Mouse (Mus musculus): ENCODE results near the gene Cadm4. TPM values are rescaled to one million over a fixed set of nuclear protein-coding genes. Genes with fewer than 3 reads are reported as not detected.
"Not testable (repeated sequence)": the region's sequence is repeated elsewhere in the genome, so short reads cannot be mapped to it uniquely, and the experiment has no call there.

The Cadm4 gene
- total RNA-seq, 1 experiment from 2014 or later, result 3.8 TPM

DNA sequence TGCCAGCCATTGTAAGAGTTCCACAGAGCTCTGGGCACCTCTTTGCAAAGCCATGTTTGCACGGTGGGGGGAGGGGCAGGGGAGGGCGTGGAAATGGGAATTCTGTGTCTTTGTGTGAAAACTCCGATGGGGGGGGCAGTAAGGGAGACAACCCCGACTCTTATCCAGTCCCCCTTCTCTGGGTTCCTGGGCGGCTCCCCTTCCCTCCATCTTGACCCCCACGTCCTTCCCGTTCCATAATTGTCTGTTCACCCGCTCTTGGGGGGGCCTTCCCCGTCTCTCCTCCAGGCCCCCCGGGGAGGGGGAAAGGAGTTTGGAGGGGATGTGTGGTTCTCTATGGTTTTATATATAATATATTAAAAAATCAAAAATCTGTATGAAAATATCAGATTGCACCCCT, 22.2 kb downstream of the Cadm4 start:
- no peak for DNase-seq

DNA sequence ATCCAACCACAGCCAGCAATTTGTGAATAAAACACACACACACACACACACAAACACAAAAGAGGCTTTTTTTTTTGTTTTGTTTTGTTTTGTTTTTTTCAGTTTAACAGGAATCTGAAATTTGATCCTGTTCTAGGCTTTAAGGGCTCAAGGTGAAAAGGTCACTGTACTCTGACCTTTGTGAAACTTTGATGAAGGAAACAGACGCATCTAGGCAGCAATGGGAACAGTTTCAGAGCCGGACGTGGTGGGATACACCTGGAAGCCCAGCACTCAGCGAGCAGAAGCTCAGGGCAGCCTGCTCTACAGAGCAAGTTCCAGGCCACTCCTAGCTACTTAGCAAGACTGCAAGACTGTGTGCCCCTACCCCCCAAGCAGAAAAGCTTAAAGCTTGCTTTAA, 23.0 kb downstream of the Cadm4 start:
- no peak for DNase-seq

DNA sequence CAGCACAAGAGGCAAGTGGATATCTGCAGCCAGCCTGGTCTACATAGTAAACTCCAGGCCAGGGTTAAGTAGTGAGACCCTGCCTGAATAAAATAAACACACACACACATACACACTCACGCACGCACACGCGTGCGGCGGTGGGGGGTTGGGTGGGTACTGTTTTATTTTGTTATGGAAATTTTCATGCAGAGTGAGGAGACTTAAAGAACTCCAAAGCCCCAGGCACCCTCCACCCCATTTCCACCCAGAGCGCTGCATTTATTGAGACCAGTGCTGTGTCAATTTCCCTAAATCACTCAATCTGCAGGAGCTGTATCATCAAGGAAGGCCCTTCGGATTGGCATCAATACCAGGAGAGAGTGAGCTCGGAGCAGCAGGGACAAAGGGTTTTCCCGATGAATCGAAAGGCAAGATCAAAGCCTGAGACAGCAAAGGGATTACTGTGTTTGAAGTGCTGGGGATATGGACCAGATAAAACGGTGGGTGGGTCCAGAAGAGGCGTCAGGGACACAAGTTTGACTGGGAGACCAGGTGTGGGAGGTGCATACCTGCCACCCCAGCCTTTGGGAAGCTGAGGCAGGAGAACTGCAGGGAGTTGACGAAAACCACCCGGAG, 23.7 kb downstream of the Cadm4 start:
- no peak for DNase-seq

DNA sequence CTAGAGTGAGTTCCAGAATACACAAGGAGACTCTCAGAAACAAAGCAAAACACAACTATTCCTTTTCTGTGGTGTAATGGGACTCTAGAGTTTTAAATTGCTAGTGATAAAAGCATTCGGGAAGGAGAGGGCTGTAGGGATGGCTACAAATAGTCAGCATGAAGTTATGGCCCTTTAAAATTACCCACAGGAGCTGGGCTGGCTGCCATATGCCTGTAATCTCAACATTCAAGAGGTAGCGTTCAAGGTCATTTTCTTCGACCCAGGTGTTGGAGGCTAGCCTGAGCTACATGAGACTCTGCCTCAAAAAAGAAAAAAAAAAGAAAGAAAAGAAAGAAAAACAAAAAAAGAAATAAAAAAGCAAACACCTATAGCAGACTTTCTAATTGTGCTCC, 24.2 kb downstream of the Cadm4 start:
- DNase-seq, result no peak

DNA sequence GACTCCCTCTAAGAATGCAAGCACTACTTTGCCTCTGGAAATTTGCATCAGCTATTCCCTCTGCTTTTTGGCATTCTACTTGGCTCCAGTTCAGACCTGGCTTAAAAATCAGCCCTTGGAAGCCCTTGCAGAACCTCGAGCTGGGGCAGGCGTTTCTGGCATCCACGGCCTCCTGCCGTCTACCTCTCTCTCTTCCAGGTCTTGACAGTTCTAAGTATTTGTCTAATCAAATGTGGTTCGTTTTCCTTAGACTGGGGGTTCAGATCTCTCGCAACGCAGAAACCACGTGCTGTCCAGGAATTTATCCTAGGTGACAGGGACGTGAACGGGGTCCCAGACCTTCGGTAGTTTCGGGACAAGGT, 24.6 kb downstream of the Cadm4 start:
- DNase-seq, result no peak

DNA sequence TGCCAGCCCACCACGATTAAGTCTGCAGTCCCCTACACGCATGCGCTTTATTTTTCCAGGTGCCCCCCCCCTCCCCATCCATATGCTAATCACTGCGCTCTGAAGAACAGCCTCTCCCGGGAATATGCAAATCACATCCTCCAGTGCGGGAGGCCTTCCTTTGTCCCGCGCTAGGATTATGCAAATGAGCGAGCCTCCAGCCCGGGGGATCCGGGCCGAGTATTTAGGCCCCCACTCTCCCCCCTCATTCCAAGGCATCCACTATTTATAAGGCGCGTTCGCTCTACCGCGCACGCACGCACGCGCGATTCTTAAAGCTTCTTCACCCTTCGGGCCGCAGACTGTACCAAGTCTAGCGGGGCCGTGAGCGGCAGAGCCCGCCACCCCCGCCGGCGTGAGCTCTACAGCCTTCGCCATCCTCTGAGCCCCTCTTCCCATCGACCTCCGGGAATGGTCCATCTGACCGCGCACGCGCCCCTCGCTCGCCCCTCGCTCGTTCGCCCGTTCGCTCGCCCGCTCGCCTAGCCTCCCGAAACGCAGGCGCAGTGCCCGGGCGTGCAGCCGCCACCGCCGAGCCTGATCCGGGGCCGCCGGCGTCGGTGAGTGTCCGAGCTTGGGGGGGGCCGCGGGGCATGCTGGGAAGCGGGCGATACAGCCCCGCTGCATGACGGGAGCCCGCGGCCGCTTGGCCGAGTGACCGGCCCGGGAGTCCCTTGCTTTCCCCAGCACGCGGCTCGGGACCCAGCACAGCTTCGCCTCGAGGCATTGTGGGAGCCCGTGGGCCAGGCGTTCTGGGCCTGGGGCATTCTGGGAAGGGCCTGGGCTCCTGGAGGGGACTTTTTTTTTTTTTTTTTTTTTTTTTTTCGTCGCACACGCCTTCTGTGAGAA, 25.3 kb downstream of the Cadm4 start, which contains the start of gene Zfp428:
Gene Zfp428, plus strand, starts transcription at position 169 of the 888 bp plus-strand sequence.
- peak; percentile 90 for DNase-seq

DNA sequence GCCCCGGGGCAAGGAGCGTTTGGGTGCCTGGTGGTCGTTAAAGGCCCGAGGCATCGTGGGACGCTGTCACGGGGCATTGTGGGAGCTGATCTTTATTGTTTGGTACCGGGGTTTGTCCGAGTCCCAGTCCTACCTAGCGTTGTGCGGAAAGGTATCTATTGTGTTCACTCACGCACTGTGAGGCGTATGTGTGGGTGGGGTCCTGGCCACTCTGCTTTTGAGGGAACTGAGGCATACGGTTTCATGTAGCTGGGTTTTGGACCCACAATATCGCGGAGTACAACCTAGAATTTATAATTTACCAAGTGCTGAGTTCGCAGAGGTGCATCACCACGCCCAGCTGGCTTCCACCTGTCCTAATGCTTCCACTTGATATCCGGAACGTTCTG, 25.9 kb downstream of the Cadm4 start:
- DNase-seq, result no peak

DNA sequence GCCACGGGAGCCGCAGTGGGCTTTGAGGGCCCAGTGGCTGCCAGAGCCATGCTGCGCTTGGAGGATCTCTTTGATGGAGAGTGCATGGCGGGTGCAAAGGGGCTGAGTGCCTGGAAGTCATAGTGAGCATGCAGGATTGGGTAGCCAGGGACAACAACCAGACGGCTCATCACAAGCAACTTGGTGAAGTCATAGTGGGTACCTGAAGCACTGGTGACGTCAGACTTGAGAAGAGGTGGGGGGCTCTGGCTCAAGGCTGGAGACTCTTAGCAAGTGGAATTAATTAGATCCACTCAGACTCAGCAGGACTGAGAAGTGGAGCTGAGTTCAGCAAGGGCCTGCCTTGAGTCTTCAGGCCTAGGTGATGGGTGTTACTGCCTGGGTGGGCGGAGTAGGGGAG, 30.5 kb downstream of the Cadm4 start, which contains the start of gene AC161166.1:
Gene AC161166.1, minus strand, starts transcription at position 101 of the 400 bp plus-strand sequence.
- DNase-seq, result no peak

DNA sequence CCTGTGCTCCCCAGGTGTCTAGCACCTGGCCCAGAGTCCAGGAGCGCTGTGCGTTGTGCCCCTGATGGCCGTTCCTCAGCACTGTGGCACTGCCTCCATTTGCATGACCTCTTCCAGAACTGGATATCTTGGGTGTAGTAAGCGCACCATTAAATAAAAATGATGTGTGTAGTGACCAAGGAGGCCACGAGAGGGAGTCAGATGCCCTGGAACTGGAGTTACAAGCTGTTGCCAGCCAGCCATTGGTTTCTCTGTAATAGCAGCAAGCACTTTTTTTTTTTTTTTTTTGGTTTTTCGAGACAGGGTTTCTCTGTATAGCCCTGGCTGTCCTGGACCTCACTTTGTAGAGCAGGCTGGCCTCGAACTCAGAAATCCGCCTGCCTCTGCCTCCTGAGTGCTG, 34.5 kb downstream of the Cadm4 start:
- not testable (repeated sequence) for DNase-seq

DNA sequence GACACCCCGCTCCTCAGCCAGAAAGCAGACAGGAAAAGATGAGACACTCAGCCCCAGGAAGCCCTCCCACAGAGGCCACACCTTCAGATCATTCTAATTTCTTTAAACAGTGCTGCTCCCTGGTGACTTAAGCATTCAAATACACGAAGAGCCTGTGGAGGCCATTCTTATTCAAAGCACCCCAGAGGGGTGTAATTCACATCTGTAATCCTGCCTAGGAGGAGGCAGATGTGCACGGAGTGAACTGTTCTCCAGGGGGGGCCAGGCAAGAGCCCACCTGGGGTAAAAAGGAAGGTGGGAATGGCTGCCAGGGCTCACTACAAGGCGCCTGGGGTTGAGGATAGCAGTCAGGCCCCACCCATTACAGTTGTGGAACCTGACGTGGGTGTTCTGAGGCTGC, 35.3 kb downstream of the Cadm4 start:
- no peak for DNase-seq

DNA sequence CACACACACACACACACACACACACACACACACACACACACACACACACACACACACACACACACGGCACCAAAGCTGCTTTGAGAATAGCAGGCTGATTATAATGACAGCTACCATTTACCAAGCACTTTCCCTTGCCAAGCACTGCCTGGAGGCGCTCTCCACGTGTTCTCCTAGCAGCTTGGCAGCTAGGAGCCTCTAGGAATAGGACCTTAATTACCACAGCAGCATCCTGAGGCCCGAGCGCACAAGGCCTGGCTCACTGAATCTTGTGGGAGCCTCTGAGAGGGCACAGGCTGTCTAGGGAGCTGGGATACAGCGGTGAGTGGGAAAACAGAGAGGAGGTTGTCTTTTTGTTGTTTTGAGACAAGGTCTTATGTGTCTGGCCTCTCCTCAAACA, 35.8 kb downstream of the Cadm4 start:
- DNase-seq, result no peak

DNA sequence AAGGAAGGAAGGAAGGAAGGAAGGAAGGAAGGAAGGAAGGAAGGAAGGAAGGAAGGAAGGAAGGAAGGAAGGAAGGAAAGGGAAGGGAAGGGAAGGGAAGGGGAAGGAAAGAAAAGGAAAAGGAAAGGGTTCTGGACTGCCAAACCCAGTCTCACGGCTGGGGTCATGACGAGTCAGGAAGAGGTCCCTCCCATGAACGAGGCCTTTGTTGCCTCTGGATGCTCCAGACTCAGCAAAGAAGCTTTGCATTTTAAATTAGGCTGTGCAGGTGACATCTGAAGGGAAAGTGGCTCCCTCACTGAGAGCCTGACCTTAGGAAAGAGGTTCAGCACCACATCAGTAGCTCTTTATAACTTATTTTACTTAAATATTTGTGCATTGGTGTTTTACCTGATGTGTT, 37.3 kb downstream of the Cadm4 start:
- DNase-seq, result no peak

DNA sequence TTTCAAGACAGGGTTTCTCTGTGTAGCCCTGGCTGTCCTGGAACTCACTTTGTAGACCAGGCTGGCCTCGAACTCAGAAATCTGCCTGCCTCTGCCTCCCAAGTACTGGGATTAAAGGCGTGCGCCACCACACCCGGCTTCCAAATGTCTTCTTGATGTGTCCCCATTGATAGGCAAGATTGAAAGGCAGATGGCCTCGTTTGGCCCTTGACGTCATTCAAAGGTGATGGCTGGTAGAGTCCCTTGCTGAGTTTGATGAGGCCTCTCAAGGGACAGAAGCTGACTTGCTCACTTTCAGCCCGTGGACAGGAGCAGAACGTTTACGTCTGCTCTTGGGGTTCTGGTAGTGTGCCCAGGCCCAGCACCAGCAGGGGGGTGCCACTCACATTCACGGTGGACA, 38.2 kb downstream of the Cadm4 start:
- not testable (repeated sequence) for DNase-seq

DNA sequence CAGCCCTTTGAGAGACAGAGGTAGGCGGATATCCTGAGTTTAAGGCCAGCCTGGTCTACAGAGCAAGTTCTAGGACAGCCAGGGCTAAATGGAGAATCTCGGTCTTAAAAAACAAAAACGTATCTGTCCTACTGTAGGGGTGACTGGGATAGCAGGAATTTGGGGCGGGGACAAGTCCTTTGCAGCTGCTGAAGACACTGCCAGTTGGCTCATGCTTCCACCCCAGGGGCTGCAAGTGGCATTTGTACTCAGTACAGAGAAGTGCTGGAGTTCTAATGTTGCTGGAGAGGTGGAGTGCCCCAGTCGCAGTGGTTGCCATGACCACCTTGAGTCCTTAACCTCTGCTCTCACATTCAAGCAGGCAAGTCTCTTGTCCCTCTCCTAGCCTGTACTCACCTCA, 41.0 kb downstream of the Cadm4 start:
- no peak for DNase-seq

DNA sequence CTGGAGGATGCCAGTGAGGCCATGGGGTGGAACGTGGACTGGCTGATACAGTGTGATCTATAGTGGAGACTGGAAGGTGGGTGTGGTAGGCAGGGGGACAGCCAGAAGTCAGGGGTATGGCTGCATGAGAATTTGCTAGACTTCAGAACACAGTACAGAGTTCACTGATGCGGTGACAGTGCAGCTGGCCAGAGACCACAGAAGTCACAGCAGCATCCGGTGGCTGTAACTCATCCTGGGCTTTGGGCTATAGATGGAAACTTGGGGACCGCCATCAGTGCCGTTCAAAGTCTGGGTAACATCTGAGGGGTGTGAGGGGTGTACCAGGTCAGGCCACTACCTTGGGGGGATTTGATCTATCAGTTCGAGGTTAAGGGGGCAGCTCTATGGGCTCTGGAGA, 41.9 kb downstream of the Cadm4 start:
- no peak for DNase-seq

DNA sequence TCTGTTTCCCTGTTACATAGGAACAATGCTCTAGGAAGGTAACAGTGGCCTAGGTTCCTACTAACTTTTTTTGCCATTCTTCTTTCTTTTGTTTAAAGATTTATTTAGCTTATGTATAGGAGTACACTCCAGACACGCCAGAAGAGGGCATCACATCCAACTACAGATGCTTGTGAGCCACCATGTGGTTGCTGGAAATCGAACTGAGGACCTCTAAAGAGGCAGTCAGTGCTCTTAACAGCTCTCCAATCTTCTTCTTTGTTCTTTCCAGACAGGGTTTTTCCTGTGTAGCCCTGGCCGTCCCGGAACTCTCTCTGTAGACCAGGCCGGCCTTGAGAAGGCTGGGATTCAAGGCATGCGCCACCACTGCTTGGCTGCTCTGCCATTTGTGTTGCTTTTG, 43.2 kb downstream of the Cadm4 start:
- DNase-seq, result no peak

DNA sequence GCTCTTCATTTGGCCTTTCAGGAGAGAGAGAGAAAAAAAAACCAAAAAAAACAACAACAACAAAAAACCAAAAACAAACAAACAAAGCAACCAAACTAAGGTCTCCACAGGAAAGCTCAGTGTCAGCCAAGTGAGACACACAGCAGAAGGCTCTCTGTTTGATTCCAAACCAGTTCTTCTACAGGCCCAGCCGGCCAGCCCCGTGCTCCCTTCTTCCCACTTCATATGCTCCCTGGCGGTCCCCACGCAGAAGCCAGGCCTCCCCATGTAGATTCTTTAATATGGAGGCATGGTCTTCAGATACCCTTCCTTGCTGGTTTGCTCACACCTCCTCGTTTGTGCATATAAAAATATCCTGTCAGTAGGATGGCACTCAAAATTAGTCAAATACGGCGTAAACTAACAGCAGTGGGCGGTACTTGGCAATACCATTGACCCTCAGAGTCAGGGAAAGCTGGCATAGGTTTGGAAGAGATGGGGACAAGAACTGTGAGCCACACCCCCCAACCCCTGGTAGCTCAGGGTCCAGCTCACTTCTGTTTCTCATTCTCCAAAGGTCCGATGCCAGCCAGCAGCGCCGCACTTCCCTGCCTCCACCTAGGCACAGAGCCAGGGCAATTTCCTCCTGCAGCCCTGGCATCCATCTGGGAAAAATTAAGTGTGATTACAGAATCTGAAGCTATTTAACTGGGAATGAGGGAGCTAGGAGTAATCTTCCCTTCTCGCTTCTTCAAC, 44.0 kb downstream of the Cadm4 start:
- no peak for DNase-seq

DNA sequence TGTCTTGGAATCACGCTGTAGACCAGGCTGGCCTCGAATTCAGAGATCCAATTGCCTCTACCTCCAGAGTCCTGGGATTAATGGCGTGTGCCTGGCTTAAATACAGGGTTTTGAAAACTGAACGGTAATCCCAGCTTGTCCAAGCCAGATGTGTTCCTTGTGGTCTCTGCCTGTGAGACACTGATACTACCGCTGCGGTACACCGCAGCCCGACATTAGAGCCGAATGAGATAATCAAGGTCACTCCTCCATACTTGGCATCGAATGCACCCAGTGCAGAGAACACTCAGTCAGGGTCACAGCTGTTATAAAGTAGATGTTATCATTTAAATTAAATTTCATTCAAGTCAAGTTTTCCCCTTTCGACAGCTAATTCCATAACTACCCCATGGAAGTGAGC, 47.0 kb downstream of the Cadm4 start:
- DNase-seq, result no peak

DNA sequence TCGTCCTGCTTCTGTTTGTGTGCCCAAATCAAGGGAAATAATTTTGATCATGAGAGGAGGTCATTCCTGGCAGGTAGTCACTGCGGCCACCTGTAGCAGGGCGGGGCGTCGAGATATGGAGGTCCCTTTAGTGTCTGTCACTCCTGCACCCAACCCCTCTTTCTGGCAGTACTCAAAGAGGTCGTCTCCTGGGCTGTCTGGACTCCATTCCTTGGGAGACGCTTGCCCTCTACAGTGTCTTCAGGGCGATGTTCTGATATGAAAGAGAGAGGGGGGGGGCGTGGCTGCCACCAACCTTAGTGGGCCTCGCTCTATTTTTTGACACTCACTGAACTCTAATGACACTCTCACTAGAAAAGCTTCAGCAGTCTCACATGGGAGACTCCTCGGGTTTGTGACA, 47.8 kb downstream of the Cadm4 start:
- DNase-seq, result no peak

DNA sequence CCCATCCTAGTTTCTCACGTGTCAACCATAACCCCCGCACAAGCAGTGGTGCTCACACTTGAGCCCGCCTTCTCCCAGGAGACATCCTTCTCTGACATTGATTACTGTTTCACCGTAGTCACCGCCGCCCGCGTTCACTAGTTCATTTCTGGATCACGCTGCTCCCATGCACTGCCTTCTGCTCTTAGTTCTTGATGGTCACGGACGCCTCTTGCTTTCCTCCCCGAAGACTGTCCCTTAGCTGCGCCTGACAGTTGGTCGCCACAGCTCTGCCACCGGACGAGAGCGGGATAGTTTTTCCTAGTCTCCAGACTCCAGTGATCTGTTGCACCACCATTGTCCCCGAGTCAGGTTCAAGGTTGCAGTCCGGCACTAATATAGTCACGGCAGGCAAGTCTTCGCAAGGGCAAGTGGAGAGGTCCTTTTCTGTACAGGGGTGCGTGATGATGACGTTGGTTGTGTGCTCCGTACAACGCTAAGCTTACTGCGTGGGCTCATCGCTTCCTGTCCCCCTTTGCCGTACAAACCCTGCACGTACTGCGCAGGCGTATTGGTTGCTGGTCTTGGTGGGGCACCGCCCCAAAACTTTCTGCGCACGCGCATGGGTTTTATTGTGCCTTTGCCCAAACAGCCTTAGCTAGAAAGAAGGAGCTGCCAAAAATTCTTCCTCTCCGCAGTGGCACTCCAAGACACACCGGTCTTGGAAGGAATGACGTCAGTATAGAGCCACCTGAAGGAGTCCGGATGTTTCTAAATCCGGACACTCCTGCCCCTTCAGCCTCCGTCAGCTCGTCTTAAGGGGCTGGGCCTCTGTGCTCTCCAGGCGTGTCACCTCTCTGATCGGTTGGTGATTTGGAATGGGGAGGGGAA, 48.5 kb downstream of the Cadm4 start, which contains the start of gene Irgq:
Gene Irgq, plus strand, starts transcription at position 628 of the 870 bp plus-strand sequence.
- peak; percentile 99 for DNase-seq

DNA sequence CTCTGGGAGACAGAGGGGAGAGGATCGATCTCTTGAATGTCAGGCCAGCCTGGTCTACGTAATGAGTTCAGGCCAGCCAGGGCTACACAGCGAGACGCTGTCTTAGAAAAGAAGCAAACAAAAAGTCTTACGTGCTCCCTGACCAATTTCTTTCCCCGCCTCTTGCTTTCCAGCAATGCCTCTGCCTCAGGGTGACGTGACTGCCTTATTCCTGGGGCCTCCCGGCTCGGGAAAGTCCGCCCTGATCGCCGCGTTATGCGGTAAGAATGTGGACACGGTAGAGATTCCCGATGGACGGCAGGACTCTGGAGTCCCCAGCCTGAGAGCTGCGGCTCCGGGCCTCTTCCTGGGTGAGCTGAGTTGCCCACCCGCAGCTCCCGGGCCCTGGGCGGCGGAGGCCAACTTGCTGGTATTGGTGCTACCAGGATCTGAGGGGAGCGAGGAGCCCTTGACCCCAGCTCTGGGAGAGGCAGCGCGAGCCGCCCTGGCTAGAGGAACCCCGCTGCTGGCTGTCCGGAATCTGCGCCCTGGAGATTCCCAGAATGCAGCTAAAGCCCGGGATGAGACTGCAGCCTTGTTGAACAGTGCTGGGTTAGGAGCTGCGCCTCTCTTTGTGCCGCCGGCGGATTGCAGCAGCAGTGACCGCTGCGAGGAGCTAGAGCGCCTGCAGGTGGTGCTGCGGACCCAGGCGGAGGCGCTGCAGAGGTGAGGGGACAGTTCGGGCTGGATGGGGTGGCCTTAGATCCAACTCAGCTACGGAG, 49.6 kb downstream of the Cadm4 start:
- DNase-seq, result peak; percentile 76
